Mouse (Mus musculus): ENCODE measurements around the gene Neu1. TPM values are rescaled to one million over a fixed set of nuclear protein-coding genes. Genes with fewer than 3 reads are reported as not detected.

Neu1 gene
- total RNA-seq (2012; rRNA removed) (27.5 and 31.2 TPM in 2 replicates), total RNA-seq (2014; rRNA removed) (28.8 and 32.0 TPM in 2 replicates), polyA plus RNA-seq (2012; ENCODE audit: insufficient read length, low read depth) (31.9 and 35.4 TPM in 2 replicates)

- peak within 1 kb of the TSS; percentile 87 for H3K4me2 ChIP-seq (ENCODE audit: insufficient read depth, low read depth, poor library complexity, severe bottlenecking)
- H3K9me3 ChIP-seq (replicated peaks; ENCODE audit: low read length) = no peaks in the 10 kb centered on the region
- TF ChIP-seq SIN3A (IDR thresholded peaks at IDR 0.05; ENCODE audit: low read length) = peak; percentile 92
- no peak for TF ChIP-seq POLR2AphosphoS2 (IDR thresholded peaks at IDR 0.05; ENCODE audit: low read depth, low read length)
- peak; percentile 36 for TF ChIP-seq RAD21 (IDR thresholded peaks at IDR 0.05; ENCODE audit: low read depth, low read length)
- no peak for TF ChIP-seq CHD1 (IDR thresholded peaks at IDR 0.05; ENCODE audit: low read depth, low read length)
- peak; percentile 63 for TF ChIP-seq ELF1 (IDR thresholded peaks at IDR 0.05; ENCODE audit: low read depth, low read length)
- TF ChIP-seq KAT2A (IDR thresholded peaks at IDR 0.05; ENCODE audit: insufficient replicate concordance, low read length) = no peak
- peak; percentile 86 for TF ChIP-seq MAZ (IDR thresholded peaks at IDR 0.05; ENCODE audit: low read depth, low read length)
- TF ChIP-seq ZC3H11A (IDR thresholded peaks at IDR 0.05; ENCODE audit: low read depth, low read length) = no peak
- no peak for TF ChIP-seq RCOR1 (conservative IDR thresholded peaks at IDR 0.05; ENCODE audit: low read depth, low read length)
- TF ChIP-seq IRF4 (IDR thresholded peaks at IDR 0.05; ENCODE audit: low read depth, low read length) = no peak; the same call in 1 of the 2 replicates
- peak; percentile 89 for TF ChIP-seq USF1 (IDR thresholded peaks at IDR 0.05; ENCODE audit: low read depth, low read length)
- peak; percentile 33; the same call in 1 of the 2 replicates for TF ChIP-seq E2F4 (IDR thresholded peaks at IDR 0.05; ENCODE audit: insufficient replicate concordance, low read depth, low read length)
- no peak for TF ChIP-seq ZNF384 (IDR thresholded peaks at IDR 0.05; ENCODE audit: low read depth, low read length)
- TF ChIP-seq MAX (IDR thresholded peaks at IDR 0.05; ENCODE audit: low read length) = peak; percentile 61
- peak; percentile 78 for TF ChIP-seq POLR2A (IDR thresholded peaks at IDR 0.05; ENCODE audit: low read depth, low read length)
- TF ChIP-seq PAX5 (IDR thresholded peaks at IDR 0.05; ENCODE audit: low read length) = no peak
- peak; percentile 70 for TF ChIP-seq USF2 (conservative IDR thresholded peaks at IDR 0.05; ENCODE audit: low read depth, low read length)
- no peak for TF ChIP-seq JUN (IDR thresholded peaks at IDR 0.05; ENCODE audit: insufficient read depth, low read depth, low read length)
- TF ChIP-seq MAFK (IDR thresholded peaks at IDR 0.05; ENCODE audit: insufficient replicate concordance, low read length) = no peak
- no peak for TF ChIP-seq ZKSCAN1 (IDR thresholded peaks at IDR 0.05; ENCODE audit: borderline replicate concordance, low read depth, low read length)
- TF ChIP-seq JUND (conservative IDR thresholded peaks at IDR 0.05; ENCODE audit: low read depth, low read length) = no peak
- peak; percentile 59 for TF ChIP-seq SMC3 (IDR thresholded peaks at IDR 0.05; ENCODE audit: low read depth, low read length)
- peak; percentile 60; the same call in 1 of the 2 replicates for TF ChIP-seq TCF12 (IDR thresholded peaks at IDR 0.05; ENCODE audit: low read depth, low read length)
- peak in 1 of 2 experiments; percentile 77; a peak in 3 of 4 replicates for TF ChIP-seq CTCF (conservative IDR thresholded peaks at IDR 0.05 in 1 of 2, IDR thresholded peaks at IDR 0.05 in 1 of 2; ENCODE audit: low read depth in 2 of 2, low read length in 2 of 2)
- TF ChIP-seq NELFE (IDR thresholded peaks at IDR 0.05; ENCODE audit: low read depth, low read length) = peak; percentile 70; the same call in 1 of the 2 replicates
- 0 out of 2 replicates have a peak, but pooled peaks have one; percentile 40 for TF ChIP-seq ETS1 (conservative IDR thresholded peaks at IDR 0.05; ENCODE audit: low read depth, low read length)
- no peak for TF ChIP-seq UBTF (IDR thresholded peaks at IDR 0.05; ENCODE audit: low read depth, low read length)
- peak; percentile 94 for TF ChIP-seq BHLHE40 (IDR thresholded peaks at IDR 0.05; ENCODE audit: low read depth, low read length)
- TF ChIP-seq EP300 (IDR thresholded peaks at IDR 0.05; ENCODE audit: low read length) = no peak
- no peak for TF ChIP-seq CHD2 (IDR thresholded peaks at IDR 0.05; ENCODE audit: low read length)
- TF ChIP-seq MXI1 (IDR thresholded peaks at IDR 0.05; ENCODE audit: low read depth, low read length) = peak; percentile 29
- TF ChIP-seq HCFC1 (IDR thresholded peaks at IDR 0.05; ENCODE audit: low read depth, low read length) = peak; percentile 52
- no peak for TF ChIP-seq MEF2A (IDR thresholded peaks at IDR 0.05; ENCODE audit: borderline replicate concordance, low read depth, low read length)
- TF ChIP-seq MYC (IDR thresholded peaks at IDR 0.05; ENCODE audit: low read depth, low read length) = 0 out of 2 replicates have a peak, but pooled peaks have one; percentile 14
- peak; percentile 85 for TF ChIP-seq TBP (conservative IDR thresholded peaks at IDR 0.05; ENCODE audit: low read depth, low read length)
- peak; percentile 58 for TF ChIP-seq ZMIZ1 (IDR thresholded peaks at IDR 0.05; ENCODE audit: low read depth, low read length)
- TF ChIP-seq GABPA (IDR thresholded peaks at IDR 0.05; ENCODE audit: insufficient replicate concordance, low read depth, low read length) = no peak
- peak; percentile 40; the same call in 1 of the 2 replicates for TF ChIP-seq NRF1 (IDR thresholded peaks at IDR 0.05; ENCODE audit: low read depth, low read length)
- H3K9ac ChIP-seq (ENCODE audit: insufficient read depth, low read depth) = peak within 1 kb of the TSS; percentile 28
- DNase-seq (ENCODE audit: extremely low read depth) = peak; percentile 100
- H3K4me3 ChIP-seq (replicated peaks in 1 of 3; ENCODE audit: low read depth in 2 of 3, low read length in 2 of 3, poor library complexity in 1 of 3) = peak within 1 kb of the TSS; percentile 77 to 82 (median 79)
- peak within 1 kb of the TSS; percentile 6; the same call in 1 of the 2 replicates for H3K27ac ChIP-seq (ENCODE audit: insufficient read depth, low read depth)
- in situ Hi-C loops (cut with MboI; ENCODE audit: low pct_ligation_motif_present, low pct_unique_long_range_greater_than_20kb, low sequenced_read_pairs) (no loop called here), dilution Hi-C loops (cut with MboI; ENCODE audit: extremely low pct_ligation_motif_present, extremely low pct_unique_long_range_greater_than_20kb, low sequenced_read_pairs) (no loop called here)
- H3K4me1 ChIP-seq (ENCODE audit: control insufficient read depth in 1 of 2, insufficient read depth in 2 of 2) = peaks cover 11 to 39% of the 10 kb centered on the region in 2 experiments
- H3K36me3 ChIP-seq (replicated peaks in 1 of 2; ENCODE audit: control insufficient read depth in 1 of 2, insufficient read depth in 1 of 2, low read length in 1 of 2) = peaks cover 16 to 40% of the 10 kb centered on the region in 2 experiments
- H3K79me2 ChIP-seq (replicated peaks; ENCODE audit: control insufficient read depth, extremely low read depth, insufficient read depth, poor library complexity, severe bottlenecking) = no peaks in the 10 kb centered on the region
- H3K27me3 ChIP-seq (replicated peaks) = no peaks in the 10 kb centered on the region
Measured at GRCm38 (mm10) chr17:34931061-34931734, at the start of gene Neu1. Neu1 (plus strand) TSS chr17:34931253.

Data from CH12.LX (cell line).